Mouse (Mus musculus) midbrain, embryonic 13.5 days (tissue): ENCODE measurements around the gene Arhgef18. TPM values are rescaled to one million over a fixed set of nuclear protein-coding genes. Genes with fewer than 3 reads are reported as not detected.

ENCODE experiments used
- ATAC-seq: fragments of 200-750 bp; cut with Nextera tagmentation; 2 replicates; pipeline ENCODE4 v1.8.0; 2017; ENCODE audit warnings: mild to moderate bottlenecking, moderate TSS enrichment, moderate library complexity
- H3K27ac ChIP-seq: fragments of 300-500 bp; sonication (generic); 2 replicates; pipeline ENCODE4 v1.5.1; 2015; ENCODE audit warnings: inconsistent platforms, mild to moderate bottlenecking, moderate library complexity
- H3K27me3 ChIP-seq: fragments of 300-500 bp; sonication (generic); 2 replicates; pipeline ENCODE4 v1.6.1; 2015; ENCODE audit warnings: mild to moderate bottlenecking, inconsistent platforms
- H3K36me3 ChIP-seq: fragments of 300-500 bp; sonication (generic); 2 replicates; pipeline ENCODE4 v1.6.1; 2015; ENCODE audit warnings: mild to moderate bottlenecking, inconsistent platforms
- H3K4me1 ChIP-seq: fragments of 300-500 bp; sonication (generic); replicated peaks from 2 replicates; pipeline ENCODE4 v1.6.1; 2015; ENCODE audit warnings: inconsistent platforms
- H3K4me2 ChIP-seq: fragments of 300-500 bp; sonication (generic); replicated peaks from 2 replicates; pipeline ENCODE4 v1.6.1; 2015; ENCODE audit warnings: moderate library complexity, mild to moderate bottlenecking, inconsistent platforms
- H3K4me3 ChIP-seq: fragments of 300-500 bp; sonication (generic); replicated peaks from 2 replicates; pipeline ENCODE4 v1.5.1; 2015; ENCODE audit warnings: mild to moderate bottlenecking, inconsistent platforms
- H3K9ac ChIP-seq: fragments of 300-500 bp; sonication (generic); replicated peaks from 2 replicates; pipeline ENCODE4 v1.6.1; 2015; ENCODE audit warnings: mild to moderate bottlenecking, inconsistent platforms
- H3K9me3 ChIP-seq: fragments of 300-500 bp; sonication (generic); 2 replicates; pipeline ENCODE4 v1.6.1; 2016; ENCODE audit warnings: mild to moderate bottlenecking, inconsistent platforms
- WGBS: fragments of 180-500 bp; shearing (Covaris S2); methylation state at CpG from one replicate; pipeline ENCODE4 v1.1.7; 2015; 5-methylcytosine and 5-hydroxymethylcytosine counted together
- polyA plus RNA-seq: library from polyadenylated mRNA; unstranded; fragments of >200 nt; fragmentation: Nextera tagmentation; extraction: Ambion mirVana; gene quantifications from 2 replicates; pipeline ENCODE4 v1.2.1, GENCODE M21; 2015

Arhgef18 gene
- polyA plus RNA-seq, 1 experiment from 2014 or later, result 12.5 TPM

DNA sequence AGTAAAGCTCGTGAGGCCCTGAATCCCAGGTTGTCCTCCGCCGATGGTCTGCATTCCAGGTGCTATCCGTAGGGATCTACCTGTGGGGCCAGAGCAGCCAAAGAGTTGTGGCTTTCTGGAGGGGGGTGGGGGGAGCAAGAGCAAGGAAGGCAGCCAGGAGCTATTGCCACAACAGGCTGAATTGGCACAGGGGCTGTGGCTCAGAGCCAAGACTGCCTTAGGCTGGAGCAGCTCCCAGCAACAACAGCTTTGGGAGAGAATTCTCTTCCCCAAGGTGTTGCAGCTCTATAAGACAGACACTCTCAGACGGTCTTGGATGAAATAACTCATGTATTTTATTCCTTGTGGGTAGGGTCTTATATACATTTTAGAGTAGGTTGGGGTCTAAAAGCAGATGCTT lies 25.7 kb upstream of the Arhgef18 start:
- ATAC-seq, result no peak
- 82% methylated on average over 5 of the region's 5 CpGs for WGBS

DNA sequence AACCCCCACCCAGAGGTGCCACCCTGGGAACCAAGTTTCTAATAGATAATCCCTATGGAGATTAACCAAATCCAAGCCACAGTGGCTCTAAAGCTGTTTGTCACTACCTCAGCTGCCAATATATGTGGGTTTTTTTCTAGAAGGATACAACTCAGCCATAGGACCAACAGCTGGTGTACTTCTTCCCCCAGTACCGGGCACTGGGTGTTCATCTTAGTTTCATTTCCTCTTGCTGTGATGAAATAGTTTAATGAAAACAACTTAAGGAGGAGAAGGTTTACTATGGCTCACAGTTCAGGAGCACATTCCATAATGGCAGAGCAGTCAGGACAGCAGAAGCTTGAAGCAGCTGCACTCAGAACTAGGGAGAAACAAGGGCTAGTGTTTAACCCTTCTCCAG lies 24.7 kb upstream of the Arhgef18 start:
- no peak overlapping the region for H3K27ac ChIP-seq
- H3K9ac ChIP-seq, result no peak overlapping the region
- no peak overlapping the region for H3K4me3 ChIP-seq
- no peak for ATAC-seq
- WGBS, result 91% methylated on average over 1 of the region's 1 CpGs
- no peaks in the 10 kb centered on the region for H3K36me3 ChIP-seq
- no peaks in the 10 kb centered on the region for H3K4me1 ChIP-seq
- H3K4me2 ChIP-seq, result no peak overlapping the region
- H3K9me3 ChIP-seq, result peaks cover 2% of the 10 kb centered on the region; the same call in 1 of the 2 replicates
- no peaks in the 10 kb centered on the region for H3K27me3 ChIP-seq

More for the DNA sequence above, 25.7 kb upstream of the Arhgef18 start:
- Histone ChIP-seq H3K9ac (no peak overlapping the region), H3K4me3 (no peak overlapping the region), H3K27ac (no peak overlapping the region), H3K4me2 (no peak overlapping the region), H3K4me1 (no peaks in the 10 kb centered on the region), H3K27me3 (no peaks in the 10 kb centered on the region), H3K36me3 (no peaks in the 10 kb centered on the region), H3K9me3 (peaks cover 2% of the 10 kb centered on the region; the same call in 1 of the 2 replicates)

DNA sequence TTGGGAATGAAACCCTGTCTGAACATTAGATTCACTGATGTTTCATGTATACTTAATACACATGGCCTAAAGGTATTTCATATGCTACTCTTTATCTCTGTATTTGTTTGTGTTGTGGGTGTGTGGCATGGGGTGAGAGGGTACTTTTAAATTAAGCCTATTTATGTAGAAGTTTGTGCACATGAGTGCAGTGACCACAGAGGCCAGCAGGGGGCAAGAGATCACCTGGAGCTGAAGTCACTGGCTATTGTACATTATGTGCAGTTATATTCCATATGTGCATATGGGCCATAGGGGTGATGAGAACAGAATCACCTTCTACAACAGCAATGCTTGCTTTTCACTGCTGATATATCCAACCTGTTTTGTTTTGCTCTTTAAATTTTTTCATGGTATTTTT lies 17.1 kb upstream of the Arhgef18 start:
- ATAC-seq, result no peak
- Histone ChIP-seq H3K27me3 (no peaks in the 10 kb centered on the region), H3K9me3 (no peaks in the 10 kb centered on the region), H3K27ac (no peak overlapping the region), H3K4me2 (no peak overlapping the region), H3K36me3 (no peaks in the 10 kb centered on the region), H3K4me3 (no peak overlapping the region), H3K4me1 (no peaks in the 10 kb centered on the region), H3K9ac (no peak overlapping the region)

DNA sequence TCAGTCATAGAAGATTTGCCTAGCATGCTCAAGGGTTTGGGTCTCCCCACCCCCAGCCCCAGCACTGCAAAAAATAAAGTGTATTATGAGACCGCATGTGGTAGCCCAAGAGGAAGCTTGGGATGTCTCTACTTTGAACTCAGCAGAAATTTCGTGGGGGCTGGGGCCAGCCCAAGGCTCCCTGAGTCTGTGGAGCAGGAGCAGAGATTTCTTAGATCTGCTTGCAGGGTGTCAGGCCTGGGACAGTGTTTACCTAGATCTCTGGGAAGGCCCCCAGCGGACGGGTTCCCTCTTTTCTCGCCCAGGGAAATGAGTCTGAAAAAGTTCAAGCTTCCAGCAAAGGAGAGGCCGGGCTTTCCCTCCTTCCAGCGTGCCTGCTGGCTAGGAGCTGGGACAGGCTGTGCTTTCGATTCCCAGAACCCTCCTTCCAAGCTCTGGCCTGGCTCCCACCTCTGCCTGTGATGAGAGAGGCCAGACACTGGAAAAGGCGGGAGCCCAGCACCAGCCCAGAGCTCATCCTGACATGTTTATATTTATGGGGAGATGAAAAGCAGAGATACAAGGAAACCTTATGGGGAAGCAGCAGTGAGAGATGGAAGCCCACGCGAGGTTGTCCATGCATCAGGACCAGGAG lies 16.0 kb upstream of the Arhgef18 start:
- no peak overlapping the region for H3K4me2 ChIP-seq
- no peak overlapping the region for H3K4me3 ChIP-seq
- no peaks in the 10 kb centered on the region for H3K9me3 ChIP-seq
- 71% methylated on average over 11 of the region's 11 CpGs for WGBS
- no peak overlapping the region for H3K27ac ChIP-seq
- H3K27me3 ChIP-seq, result no peaks in the 10 kb centered on the region
- no peaks in the 10 kb centered on the region for H3K36me3 ChIP-seq
- no peak for ATAC-seq
- H3K4me1 ChIP-seq, result no peaks in the 10 kb centered on the region
- no peak overlapping the region for H3K9ac ChIP-seq

DNA sequence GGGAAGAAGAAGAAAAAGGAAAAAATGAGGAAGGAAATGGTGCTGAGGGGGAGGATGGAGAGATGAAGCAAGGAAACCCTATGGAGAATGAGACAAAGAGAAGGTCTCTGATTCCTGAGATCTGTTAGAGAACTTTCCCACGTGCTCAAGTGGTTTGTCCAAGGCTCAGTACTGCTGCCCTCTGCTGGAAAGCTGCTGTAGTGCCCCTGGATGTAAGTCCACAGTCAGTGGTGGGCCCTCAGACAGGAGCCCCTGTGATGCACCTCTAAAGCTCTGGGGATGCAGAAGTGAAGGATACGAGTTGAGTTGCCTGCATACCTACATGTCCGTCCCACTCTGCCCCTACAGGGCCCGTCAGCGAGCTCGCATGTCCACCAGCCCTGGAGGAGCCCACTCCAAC lies 5.5 kb upstream of the Arhgef18 start:
- Histone ChIP-seq H3K9ac (no peak overlapping the region), H3K9me3 (no peaks in the 10 kb centered on the region), H3K27me3 (no peaks in the 10 kb centered on the region), H3K4me2 (no peak overlapping the region), H3K4me1 (peaks cover 1% of the 10 kb centered on the region), H3K36me3 (no peaks in the 10 kb centered on the region), H3K27ac (no peak overlapping the region), H3K4me3 (no peak overlapping the region)
- 0 out of 2 replicates have a peak, but pooled peaks have one; percentile 10 for ATAC-seq
- WGBS, result 40% methylated on average over 6 of the region's 6 CpGs

DNA sequence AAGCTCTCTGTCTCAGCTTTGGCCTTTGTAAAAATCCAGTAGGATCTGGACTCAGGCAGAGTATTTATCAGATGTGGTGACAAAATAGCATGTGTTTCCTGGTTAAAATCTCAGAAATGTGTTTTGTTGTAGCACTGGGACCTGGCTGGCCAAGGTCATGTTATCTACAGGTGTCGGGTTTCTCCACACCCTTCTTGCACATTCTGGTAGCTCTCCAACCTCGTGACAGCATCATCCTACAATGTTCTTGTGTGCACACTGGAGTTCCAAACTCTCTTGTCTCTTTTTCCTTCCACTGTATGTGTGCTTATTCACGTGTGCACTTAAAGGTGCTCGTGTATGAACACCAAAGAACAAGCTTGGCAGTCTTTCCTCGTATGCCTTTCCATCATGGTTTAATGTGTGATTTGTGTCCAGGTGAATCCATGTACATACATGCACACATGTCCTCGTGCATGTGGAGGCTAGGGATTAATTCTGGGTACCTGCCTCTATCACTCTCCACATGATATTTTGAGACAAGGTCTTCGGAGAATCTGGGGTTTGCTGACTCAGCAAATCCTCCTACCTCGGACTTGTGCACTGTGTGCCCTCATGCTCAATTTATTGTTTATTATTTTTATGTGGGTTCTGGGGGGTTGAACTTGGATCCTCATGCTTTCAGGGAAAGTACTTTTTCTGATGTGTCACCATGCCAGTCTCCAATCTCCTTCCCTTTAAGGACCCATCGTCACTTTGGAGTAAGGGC lies 4.0 kb upstream of the Arhgef18 start:
- no peak for ATAC-seq
- Histone ChIP-seq H3K36me3 (no peaks in the 10 kb centered on the region), H3K27me3 (no peaks in the 10 kb centered on the region), H3K9me3 (no peaks in the 10 kb centered on the region), H3K4me3 (no peak overlapping the region), H3K27ac (no peak overlapping the region), H3K9ac (no peak overlapping the region), H3K4me1 (peaks cover 11% of the 10 kb centered on the region), H3K4me2 (no peak overlapping the region)
- WGBS, result 81% methylated on average over 9 of the region's 9 CpGs

DNA sequence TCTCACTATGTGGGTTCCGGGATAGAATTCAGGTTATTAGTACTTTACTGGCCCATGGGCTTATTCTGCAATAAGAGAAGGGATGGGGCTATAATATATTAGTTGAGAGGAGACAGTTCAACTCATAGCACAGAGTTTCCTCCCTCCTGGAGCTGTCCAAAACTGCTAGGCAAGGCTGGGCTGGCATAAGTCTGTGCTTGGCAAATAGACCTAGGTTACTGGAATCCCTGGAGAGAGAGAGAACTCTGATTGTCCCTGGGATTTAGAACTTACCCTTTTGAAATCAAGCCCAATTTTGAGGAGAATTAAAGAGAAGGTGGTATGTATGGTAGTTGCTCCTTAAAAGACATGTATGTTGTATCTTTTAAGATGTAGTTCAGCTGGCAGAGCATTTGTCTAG lies 3.3 kb upstream of the Arhgef18 start:
- WGBS, result 96% methylated on average over 1 of the region's 1 CpGs
- Histone ChIP-seq H3K9ac (no peak overlapping the region), H3K27ac (no peak overlapping the region), H3K4me1 (peaks cover 18% of the 10 kb centered on the region), H3K36me3 (no peaks in the 10 kb centered on the region), H3K4me3 (no peak overlapping the region), H3K27me3 (no peaks in the 10 kb centered on the region), H3K9me3 (no peaks in the 10 kb centered on the region), H3K4me2 (no peak overlapping the region)
- no peak for ATAC-seq

DNA sequence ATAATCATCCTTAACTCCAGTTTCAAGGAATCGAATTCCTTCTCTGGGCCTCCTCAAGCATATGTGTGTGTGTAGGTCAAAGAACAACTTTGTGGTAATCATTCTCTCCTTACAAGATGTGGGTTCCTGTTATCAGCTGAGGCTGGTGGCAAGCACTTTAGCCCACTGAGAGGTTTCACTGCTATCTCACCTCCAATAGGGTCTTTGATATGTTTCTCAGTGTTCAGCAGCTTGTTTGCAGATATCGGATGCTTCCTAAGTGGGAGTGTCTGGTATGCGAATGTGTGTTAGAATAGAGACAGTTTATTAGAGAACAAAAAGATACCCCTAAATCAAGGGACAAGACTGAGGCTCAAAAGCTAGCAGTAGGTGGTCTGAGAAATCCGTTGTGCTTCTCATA lies 513 bp upstream of the Arhgef18 start:
- Histone ChIP-seq H3K9ac (peak overlapping the region; percentile 84; the same call in 1 of the 2 replicates), H3K9me3 (no peaks in the 10 kb centered on the region), H3K27me3 (no peaks in the 10 kb centered on the region), H3K27ac (no peak overlapping the region), H3K4me2 (peak overlapping the region; percentile 87), H3K36me3 (no peaks in the 10 kb centered on the region), H3K4me1 (peaks cover 33% of the 10 kb centered on the region), H3K4me3 (peak overlapping the region; percentile 75)
- ATAC-seq, result no peak; the same call in 1 of the 2 replicates
- 58% methylated on average over 4 of the region's 4 CpGs for WGBS

DNA sequence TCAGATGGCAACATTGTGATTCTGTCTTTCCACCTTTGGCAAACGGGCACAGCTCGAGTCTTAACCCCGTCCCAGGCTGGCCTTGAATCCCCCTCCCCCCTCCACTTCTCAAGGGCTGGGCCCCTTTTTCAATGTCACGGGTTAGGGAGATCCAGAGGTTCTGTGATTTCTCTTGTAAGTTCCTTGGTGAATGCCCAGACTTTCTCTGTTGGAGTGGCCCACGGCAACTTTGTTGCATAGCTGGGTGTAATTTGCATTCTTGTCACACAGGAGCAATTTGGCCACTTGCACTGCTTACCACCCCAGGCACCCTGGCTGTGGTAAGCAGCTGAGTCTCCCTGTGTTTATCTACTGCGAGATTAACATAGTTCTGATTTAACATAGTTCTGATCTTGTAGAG lies 1.8 kb downstream of the Arhgef18 start:
- Histone ChIP-seq H3K4me2 (peak overlapping the region; percentile 87), H3K9me3 (no peaks in the 10 kb centered on the region), H3K4me1 (peaks cover 33% of the 10 kb centered on the region), H3K27ac (no peak overlapping the region; the same call in 1 of the 2 replicates), H3K36me3 (no peaks in the 10 kb centered on the region), H3K27me3 (no peaks in the 10 kb centered on the region), H3K4me3 (peak overlapping the region; percentile 16; the same call in 1 of the 2 replicates), H3K9ac (peak overlapping the region; percentile 57)
- ATAC-seq, result no peak
- WGBS, result 7% methylated on average over 6 of the region's 6 CpGs

DNA sequence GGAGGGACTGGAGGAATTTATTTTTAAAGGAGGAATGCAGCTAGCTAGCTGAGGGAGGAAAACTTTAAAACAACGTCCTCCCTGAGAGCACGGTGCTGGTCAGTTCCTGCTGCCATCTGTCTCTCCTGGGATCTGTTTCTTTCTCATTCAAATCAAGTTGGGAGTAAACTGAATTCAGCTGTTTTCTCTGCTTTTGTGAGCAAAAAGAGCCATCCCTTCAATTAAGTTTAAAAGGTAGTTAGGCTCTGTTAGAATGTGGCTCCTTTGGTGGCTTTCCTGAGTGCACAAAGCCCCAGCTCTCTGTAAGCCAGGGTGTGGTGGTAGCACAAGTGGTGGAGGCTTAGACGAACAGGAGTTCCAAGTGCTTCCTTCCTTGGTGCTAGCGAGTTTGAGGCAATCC lies 2.4 kb downstream of the Arhgef18 start:
- 14% methylated on average over 4 of the region's 4 CpGs for WGBS
- H3K27ac ChIP-seq, result peak overlapping the region; percentile 19; the same call in 1 of the 2 replicates
- H3K9ac ChIP-seq, result peak overlapping the region; percentile 5; the same call in 1 of the 2 replicates

DNA sequence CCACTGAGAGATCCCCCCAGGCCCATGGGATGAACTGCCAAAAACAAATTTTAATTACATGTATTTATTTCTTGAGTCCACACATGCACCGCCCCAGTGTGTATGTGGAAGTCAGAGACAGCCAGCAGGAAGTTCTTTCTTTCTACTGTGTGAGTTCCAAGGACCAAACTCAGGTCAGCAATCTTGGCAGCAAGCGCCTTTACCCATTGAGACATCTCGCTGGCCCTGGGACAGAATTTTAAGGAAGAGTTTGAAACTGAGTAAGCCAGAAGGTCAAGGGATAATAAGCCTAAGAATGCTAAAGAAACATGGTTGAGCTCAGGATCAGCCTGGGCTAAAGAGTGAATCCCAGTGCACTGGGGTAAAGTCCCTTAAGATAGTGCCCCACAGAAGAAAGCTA lies 4.8 kb downstream of the Arhgef18 start:
- no peak overlapping the region for H3K9ac ChIP-seq
- ATAC-seq, result no peak
- H3K9me3 ChIP-seq, result no peaks in the 10 kb centered on the region
- peaks cover 28% of the 10 kb centered on the region for H3K4me1 ChIP-seq
- no peak overlapping the region for H3K4me2 ChIP-seq
- no peaks in the 10 kb centered on the region for H3K27me3 ChIP-seq
- WGBS, result 92% methylated on average over 3 of the region's 3 CpGs
- no peak overlapping the region for H3K4me3 ChIP-seq
- 0 out of 2 replicates have a peak, but pooled peaks cover 7% of the 10 kb centered on the region for H3K36me3 ChIP-seq
- no peak overlapping the region for H3K27ac ChIP-seq

More for the DNA sequence above, 2.4 kb downstream of the Arhgef18 start:
- H3K27me3 ChIP-seq, result no peaks in the 10 kb centered on the region
- H3K4me1 ChIP-seq, result peaks cover 33% of the 10 kb centered on the region
- ATAC-seq, result no peak
- H3K36me3 ChIP-seq, result 0 out of 2 replicates have a peak, but pooled peaks cover under 1% of the 10 kb centered on the region
- H3K4me3 ChIP-seq, result peak overlapping the region; percentile 16
- H3K9me3 ChIP-seq, result no peaks in the 10 kb centered on the region
- peak overlapping the region; percentile 87 for H3K4me2 ChIP-seq

DNA sequence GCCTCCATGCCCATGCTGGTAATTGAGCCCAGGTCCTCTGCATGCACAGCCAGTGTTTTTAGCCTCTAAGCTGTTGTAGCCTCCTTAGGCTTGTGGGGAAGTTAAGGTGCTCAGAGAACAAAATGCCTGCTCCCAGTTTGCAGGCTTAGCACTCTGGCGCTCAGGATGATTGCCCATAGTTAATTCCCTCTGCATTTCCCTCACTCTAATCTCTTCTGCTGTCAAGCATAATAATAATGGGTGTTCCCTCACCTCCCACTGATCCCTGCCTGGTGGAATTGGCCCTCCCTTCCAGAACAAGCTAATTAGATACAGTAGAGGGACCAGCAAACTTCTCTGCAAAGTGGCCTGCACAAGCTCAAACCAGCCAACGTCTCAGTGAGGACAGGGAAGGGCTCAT lies 7.7 kb downstream of the Arhgef18 start:
- Histone ChIP-seq H3K4me1 (peaks cover 5% of the 10 kb centered on the region), H3K36me3 (0 out of 2 replicates have a peak, but pooled peaks cover 7% of the 10 kb centered on the region), H3K4me3 (no peak overlapping the region), H3K27me3 (no peaks in the 10 kb centered on the region), H3K4me2 (no peak overlapping the region), H3K9me3 (no peaks in the 10 kb centered on the region), H3K9ac (no peak overlapping the region), H3K27ac (no peak overlapping the region)
- 0 out of 2 replicates have a peak, but pooled peaks have one; percentile 17 for ATAC-seq
- WGBS, result 26% methylated on average over 2 of the region's 2 CpGs
